Mouse (Mus musculus): ENCODE data around the gene Acvr2a.

DNA sequence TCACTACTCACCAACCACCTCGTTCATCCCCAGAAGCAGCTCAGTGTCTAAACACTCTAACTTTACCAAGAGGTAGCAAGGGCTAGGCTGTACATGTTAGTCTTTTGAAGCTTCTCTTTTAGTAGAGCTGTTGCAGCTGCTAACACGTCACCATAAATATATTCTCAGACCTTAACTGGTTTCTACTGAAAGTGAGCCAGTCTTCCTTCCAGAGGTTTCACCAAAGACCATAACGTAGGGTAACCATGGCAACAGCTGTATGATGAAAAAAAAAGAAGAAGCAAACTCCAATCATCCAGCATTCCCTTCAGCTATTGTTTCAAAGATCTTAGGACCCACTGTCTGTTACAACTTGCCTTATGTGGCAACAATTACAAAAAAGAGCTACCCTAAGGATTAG is 25.0 kb upstream of the Acvr2a start:
- no peak for TF ChIP-seq EP300 (IDR thresholded peaks at IDR 0.05; ENCODE audit: insufficient read depth, low read depth, low read length)
- no peak for TF ChIP-seq POLR2A (IDR thresholded peaks at IDR 0.05; ENCODE audit: insufficient read depth, low read depth, low read length)
- TF ChIP-seq CTCF (IDR thresholded peaks at IDR 0.05): no peak

Data from heart, adult 2 months (tissue).